Mouse (Mus musculus): ENCODE data around the gene Gas2l2. TPM values are rescaled to one million over a fixed set of nuclear protein-coding genes. Genes with fewer than 3 reads are reported as not detected.

The Gas2l2 gene
- total RNA-seq, 2 experiments from 2014 or later, result not detected

- no peak for DNase-seq (ENCODE audit: low spot score)
- intact Hi-C loops (cut with DNase I), result no loop called here
These were observed 18.4 kb upstream of the Gas2l2 start for GRCm38 (mm10) chr11:83447612-83448011.

- intact Hi-C loops (cut with DNase I), result no loop called here
- no peak for DNase-seq (ENCODE audit: low spot score)
These were observed 15.7 kb upstream of the Gas2l2 start for GRCm38 (mm10) chr11:83445001-83445400.

GRCm38 (mm10) chr11:83443824-83444223 is 14.6 kb upstream of the Gas2l2 start:
- no peak for DNase-seq (ENCODE audit: low spot score)
- intact Hi-C loops (cut with DNase I), result loop anchor here (1.0 to 5.0 kb wide), 2 partner anchors 28 to 113 kb away; no protein-coding TSS in a partner anchor

- intact Hi-C loops (cut with DNase I), result loop anchor here (1.0 to 5.0 kb wide), 2 partner anchors 30 to 115 kb away; no protein-coding TSS in a partner anchor
- DNase-seq (ENCODE audit: low spot score), result no peak
These were observed 13.5 kb upstream of the Gas2l2 start for GRCm38 (mm10) chr11:83442596-83443267.

GRCm38 (mm10) chr11:83441235-83441634 is 12.0 kb upstream of the Gas2l2 start:
- intact Hi-C loops (cut with DNase I), result loop anchor here (2.0 to 5.0 kb wide), 2 partner anchors 116 to 298 kb away; no protein-coding TSS in a partner anchor
- peak; percentile 50 for DNase-seq (ENCODE audit: low spot score)

- intact Hi-C loops (cut with DNase I), result loop anchor here (2.0 to 5.0 kb wide), 2 partner anchors 117 to 298 kb away; no protein-coding TSS in a partner anchor
- peak; percentile 70 for DNase-seq (ENCODE audit: low spot score)
These were observed 11.1 kb upstream of the Gas2l2 start for GRCm38 (mm10) chr11:83440081-83441064.

GRCm38 (mm10) chr11:83439426-83440060 is 10.3 kb upstream of the Gas2l2 start:
- no peak for DNase-seq (ENCODE audit: low spot score)
- intact Hi-C loops (cut with DNase I), result loop anchor here (2.0 to 5.0 kb wide), 2 partner anchors 118 to 299 kb away; no protein-coding TSS in a partner anchor

- intact Hi-C loops (cut with DNase I), result no loop called here
- no peak for DNase-seq (ENCODE audit: low spot score)
These were observed 8.1 kb upstream of the Gas2l2 start, which contains the start of gene 1700020L24Rik for GRCm38 (mm10) chr11:83437377-83437776. 1700020L24Rik (plus strand) TSS chr11:83437677.

- no peak for DNase-seq (ENCODE audit: low spot score)
- intact Hi-C loops (cut with DNase I), result no loop called here
These were observed 3.3 kb upstream of the Gas2l2 start for GRCm38 (mm10) chr11:83432533-83432932.

- no peak for DNase-seq (ENCODE audit: low spot score)
- intact Hi-C loops (cut with DNase I), result no loop called here
These were observed 2.3 kb downstream of the Gas2l2 start for GRCm38 (mm10) chr11:83426964-83427363.

GRCm38 (mm10) chr11:83424681-83425080 is 4.6 kb downstream of the Gas2l2 start:
- DNase-seq (ENCODE audit: low spot score), result no peak
- intact Hi-C loops (cut with DNase I), result loop anchor here (1.0 kb wide), 2 partner anchors 67 to 97 kb away; no protein-coding TSS in a partner anchor

GRCm38 (mm10) chr11:83421305-83421704 is 8.0 kb downstream of the Gas2l2 start:
- no peak for DNase-seq (ENCODE audit: low spot score)
- intact Hi-C loops (cut with DNase I), result no loop called here

- intact Hi-C loops (cut with DNase I), result no loop called here
These were observed 8.9 kb downstream of the Gas2l2 start for GRCm38 (mm10) chr11:83420338-83420737.

GRCm38 (mm10) chr11:83418566-83418965 is 10.7 kb downstream of the Gas2l2 start:
- no peak for DNase-seq (ENCODE audit: low spot score)
- intact Hi-C loops (cut with DNase I), result no loop called here

More at GRCm38 (mm10) chr11:83420338-83420737, 8.9 kb downstream of the Gas2l2 start:
- DNase-seq (ENCODE audit: low spot score), result no peak

- intact Hi-C loops (cut with DNase I), result no loop called here
- DNase-seq (ENCODE audit: low spot score), result no peak
These were observed 11.5 kb downstream of the Gas2l2 start for GRCm38 (mm10) chr11:83417708-83418107.

- intact Hi-C loops (cut with DNase I), result no loop called here
- DNase-seq (ENCODE audit: low spot score), result no peak
These were observed 12.2 kb downstream of the Gas2l2 start for GRCm38 (mm10) chr11:83417080-83417479.

GRCm38 (mm10) chr11:83410510-83410909 is 18.7 kb downstream of the Gas2l2 start:
- intact Hi-C loops (cut with DNase I), result no loop called here
- no peak for DNase-seq (ENCODE audit: low spot score)

GRCm38 (mm10) chr11:83409792-83410291 is 19.4 kb downstream of the Gas2l2 start:
- intact Hi-C loops (cut with DNase I), result no loop called here
- no peak for DNase-seq (ENCODE audit: low spot score)

GRCm38 (mm10) chr11:83409087-83409754 is 20.0 kb downstream of the Gas2l2 start, which contains the start of gene Rasl10b:
Rasl10b (plus strand) TSS chr11:83409137.
- DNase-seq (ENCODE audit: low spot score), result no peak
- intact Hi-C loops (cut with DNase I), result no loop called here

All from heart, postnatal 25 days (tissue).